Mouse (Mus musculus) spleen, postnatal 36 days (tissue): Measurements from ENCODE around the gene Wnt3.

Experiments
- DNase-seq, 2 experiments: peaks; one replicate each; pipeline ENCODE4 v3.0.0; 2022; ENCODE audit warnings: low spot score in 2 of 2, mixed read lengths in 1 of 2

The Wnt3 gene

DNA sequence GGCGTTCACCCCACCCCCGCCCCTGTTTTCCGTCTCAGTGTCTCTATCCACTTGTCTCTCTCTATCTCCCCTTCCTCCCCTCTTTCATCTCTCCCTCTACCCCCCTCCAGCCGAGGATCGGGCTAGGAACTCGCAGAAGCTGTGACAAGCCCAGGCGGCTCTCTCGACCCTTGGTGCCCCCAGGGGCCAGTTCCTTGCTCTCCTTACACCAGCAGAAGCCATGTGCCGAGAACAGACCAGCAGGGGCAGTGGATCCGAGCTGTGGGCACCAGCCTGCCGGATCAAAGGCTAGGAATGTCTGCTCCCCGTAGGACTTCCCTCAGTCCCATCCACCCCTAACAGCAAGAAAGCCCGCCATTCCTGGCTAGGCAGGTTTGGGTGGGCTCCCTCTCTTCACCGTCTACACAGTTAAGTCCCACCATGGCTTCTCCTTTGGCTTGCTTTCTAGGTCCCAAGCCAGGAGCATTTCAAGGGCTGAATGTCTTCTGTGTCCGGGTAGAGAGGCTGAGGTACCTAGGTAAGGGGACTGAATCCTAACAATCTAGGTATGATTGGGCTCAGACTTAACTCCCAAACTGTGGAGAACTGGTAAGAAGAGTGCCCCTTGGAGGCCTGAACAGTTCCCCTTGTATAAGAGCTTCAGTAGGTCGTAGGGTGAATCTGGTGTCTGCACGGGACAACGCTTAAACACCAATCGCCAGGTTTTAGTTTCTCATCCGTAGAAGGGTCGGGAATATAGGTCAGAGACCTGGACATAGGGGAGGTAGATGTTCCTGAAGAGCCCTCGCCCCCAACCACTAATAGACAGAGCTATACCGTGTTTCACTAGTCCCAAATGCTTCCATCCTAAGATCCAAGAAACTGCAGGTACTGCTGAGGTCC lies 1.2 kb upstream of the Wnt3 start:
- DNase-seq: no peak

DNA sequence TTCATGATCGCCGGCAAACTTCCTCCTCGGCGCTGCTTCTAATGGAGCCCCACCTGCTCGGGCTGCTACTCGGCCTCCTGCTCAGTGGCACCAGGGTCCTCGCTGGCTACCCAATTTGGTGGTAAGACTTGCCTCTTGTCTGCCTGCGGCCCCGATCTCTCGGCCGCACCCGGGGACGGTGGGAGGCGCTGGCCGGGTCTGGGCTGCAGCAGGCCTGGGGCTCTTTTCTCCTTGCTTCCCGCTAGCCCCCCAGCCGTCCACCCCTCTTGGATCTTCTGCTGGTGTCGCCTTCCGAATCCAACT lies 229 bp downstream of the Wnt3 start:
- no peak for DNase-seq

DNA sequence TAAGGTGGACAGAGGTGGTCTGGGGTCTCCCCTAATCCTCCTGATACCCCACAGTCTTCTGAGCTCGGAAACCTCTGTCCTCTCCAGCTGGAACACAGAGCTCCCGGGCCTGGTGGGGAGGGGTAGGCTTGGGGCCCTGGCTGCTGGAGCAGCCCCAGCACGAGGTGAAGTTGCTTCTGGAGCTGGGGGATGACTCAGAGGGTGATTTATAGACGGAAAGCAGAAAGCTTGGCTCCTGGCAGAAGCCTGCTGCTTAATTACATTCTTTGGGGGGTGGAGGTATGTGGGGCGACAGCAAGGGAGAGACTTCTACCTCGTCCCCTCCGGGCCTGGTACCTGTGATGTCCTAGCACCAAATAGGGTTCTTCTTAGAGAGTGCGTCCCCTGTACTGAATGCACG lies 6.2 kb downstream of the Wnt3 start:
- no peak for DNase-seq

DNA sequence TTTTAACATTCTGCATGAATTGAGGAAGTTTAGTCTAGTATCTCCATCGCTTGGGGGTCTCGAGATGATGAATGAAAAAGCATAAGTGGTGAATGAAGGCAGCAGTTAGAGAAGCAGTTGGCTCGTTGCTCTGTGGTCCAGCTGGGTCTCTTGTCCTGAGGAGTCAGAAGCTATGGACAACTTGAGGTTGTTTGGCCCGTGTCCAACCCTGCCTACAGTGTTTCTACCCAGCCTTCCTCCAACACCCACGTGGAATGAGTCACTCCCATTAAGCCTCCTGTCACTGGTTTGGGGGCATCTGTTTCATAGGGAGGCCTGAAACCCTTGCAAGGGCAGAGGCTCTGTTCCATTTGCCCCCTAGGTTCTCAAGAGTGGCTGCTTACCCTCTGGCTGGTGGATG lies 16.0 kb downstream of the Wnt3 start:
- DNase-seq: no peak

DNA sequence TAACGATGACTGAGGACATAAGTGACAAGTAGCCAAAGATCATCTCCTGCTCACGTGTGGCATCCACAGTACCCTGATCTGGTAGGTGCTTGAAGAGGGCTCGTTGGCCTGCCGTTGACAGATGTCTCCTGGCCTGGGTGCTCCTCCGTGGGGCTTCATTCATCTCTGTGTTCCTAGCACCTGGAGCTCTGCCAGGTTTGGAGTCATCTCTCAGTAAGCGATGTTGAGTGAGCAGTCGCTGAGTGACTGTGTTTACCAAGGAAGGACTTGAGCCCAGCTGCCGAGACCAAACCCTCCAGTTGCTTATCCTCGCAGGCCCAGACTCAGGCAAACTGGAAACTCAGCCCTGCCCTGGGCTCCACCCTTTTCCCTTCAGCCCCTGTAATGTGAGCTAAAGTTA lies 27.2 kb downstream of the Wnt3 start:
- DNase-seq: no peak

DNA sequence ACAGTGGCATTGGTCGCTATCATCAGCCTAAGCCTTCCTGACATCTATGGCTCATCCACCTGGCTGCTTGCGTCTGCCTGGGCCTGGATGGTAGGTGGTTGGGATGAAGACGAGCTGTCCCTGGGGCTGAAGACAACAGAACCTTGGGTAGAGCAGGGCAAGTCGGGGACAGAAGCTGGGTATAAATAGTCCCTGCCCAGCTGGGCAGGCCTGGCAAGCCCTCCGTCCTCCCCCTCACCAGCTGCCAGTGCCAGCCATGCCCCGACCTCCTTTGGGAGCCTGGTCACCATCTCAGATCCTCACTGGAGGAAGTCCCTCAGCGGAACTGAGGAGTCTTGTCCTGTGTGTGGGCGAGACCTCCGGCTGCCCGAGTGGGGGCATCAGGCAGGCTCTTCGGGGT lies 30.2 kb downstream of the Wnt3 start:
- no peak for DNase-seq

DNA sequence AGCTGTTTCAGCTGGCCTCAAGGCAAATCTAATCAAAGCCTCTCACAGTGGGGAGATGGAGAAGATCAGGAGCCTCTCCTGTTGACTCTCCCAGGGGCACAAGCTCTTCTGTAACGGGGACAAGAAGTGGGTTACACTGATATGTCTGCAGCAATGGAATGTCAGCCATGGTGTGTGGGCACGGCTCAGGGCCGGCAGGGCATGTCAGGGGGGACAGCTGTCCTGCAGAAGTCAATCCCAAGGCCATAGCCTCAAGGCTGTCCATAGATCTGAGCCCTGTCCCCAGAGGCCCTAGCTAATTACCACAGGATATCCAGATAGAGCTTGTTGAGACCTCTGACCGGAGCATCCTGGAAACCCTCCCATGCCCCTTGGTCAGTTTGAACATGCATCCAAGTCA lies 30.9 kb downstream of the Wnt3 start:
- no peak for DNase-seq

DNA sequence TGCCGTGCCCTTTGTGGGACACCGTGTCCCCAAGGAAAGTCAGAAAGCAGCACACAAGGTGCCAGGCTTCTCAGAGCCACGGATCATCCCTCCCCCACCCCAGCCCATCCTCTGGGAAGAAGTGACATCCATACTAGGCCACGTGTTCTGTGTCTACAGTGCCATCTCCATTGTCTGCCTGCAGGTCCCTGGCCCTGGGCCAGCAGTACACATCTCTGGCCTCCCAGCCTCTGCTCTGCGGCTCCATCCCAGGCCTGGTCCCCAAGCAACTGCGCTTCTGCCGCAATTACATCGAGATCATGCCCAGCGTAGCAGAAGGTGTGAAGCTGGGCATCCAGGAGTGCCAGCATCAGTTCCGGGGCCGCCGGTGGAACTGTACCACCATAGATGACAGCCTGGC lies 34.0 kb downstream of the Wnt3 start:
- DNase-seq: no peak

DNA sequence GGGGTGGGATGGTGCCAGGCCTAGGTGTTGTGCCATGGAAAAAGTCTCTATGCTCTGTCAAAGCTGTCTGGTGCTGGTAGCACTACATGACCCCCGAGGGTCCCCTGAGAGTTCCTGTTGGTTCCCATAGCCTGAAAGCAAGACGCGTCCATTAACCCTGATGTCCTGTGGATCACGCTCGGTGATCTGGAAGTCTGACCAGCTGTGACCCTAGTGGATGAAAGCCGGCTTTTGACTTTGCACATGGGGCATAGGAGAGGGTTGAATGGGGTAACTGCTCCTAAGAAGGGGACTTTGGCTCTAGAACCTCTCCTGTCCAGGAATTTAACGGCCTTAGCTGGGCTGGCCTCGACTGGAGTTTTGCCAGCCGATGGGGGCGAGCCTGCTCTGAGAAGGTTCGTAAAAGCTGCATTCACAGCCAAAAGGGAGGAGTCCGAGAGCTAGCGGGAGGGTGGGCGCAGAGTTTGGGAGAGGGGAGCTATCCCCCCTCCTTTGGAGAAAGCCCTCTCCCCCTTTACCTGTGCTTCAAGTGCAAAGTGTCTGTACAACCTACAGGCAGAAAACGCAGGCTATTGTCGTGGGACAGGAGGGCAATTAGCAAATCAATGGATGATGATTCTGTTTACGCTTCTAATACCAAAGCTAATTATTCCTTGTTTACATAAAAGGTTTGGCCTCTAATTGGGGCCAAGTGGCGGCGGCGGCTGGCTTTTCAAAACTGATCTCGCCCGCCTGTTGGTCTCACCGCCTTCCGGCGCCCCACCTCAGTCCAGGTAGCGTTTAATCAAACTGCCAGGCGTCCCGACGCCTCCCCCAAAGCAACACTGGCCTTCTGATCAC lies 35.0 kb downstream of the Wnt3 start:
- DNase-seq: no peak

DNA sequence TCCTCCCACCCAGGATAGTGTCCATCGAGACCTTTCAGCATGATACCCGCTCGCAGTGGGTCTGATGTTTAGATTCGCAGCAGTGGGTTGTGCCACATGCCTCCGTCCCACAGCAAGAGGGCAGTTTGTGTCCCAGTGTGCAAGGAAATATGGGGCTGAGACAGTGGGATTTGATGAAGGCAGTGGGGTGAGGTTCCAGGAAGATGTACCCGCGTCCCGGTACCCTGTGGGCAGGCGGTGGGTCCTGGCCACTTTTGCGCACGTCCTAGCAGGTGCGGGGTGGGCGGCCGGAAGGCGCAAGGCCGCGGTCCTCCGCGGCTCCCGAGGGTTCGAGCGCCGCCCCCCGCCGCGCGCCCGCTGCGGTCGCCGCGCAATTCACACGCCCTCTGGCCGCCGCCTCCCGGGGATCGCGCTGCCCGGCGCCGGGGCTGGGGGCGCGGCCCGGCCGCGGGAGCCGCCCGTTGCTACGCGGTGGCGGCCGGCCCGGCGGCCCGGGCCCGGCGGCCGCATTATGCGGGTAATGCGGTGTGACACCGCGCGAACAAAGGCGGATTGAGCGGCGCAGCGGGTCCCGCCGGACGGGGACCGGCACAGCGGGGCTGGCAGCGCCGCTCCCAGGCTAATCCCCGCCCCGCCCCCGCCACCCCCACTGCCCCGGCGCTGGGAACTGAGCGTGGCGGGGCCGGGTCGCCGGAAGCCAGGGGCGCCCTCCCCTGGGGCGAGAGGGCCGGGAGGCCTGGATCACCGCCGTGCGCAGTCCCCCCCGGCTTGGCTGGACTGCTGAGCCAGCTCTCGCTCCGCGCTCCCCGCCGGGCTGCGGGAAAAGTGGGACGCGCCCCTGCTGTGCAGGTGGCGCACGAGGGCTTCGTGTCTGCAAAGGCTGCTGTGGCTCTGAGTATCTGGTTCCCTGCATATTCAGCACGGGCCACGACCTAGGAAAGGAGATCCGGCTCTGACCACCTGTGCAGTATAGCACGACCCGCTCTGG lies 36.0 kb downstream of the Wnt3 start:
- no peak for DNase-seq

DNA sequence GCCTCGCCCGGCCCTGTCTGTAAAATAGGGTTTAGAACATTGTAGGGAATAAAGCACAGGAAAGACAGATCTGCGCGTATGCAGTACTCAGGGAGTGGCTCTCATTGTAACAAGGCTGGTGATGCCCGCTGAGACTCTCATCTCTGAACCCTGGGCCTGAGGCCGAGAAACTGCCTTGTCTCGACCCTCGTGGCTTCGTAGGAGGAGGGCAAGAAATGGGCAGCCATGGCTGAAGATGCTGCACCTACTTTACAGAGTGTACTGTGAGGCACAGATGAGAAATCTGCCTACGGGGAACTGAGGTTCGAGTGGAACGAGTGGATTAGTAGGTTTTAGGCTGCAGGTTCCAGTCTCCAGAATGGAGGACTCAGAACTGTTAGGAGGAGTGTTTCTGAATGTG lies 36.7 kb downstream of the Wnt3 start:
- no peak for DNase-seq

DNA sequence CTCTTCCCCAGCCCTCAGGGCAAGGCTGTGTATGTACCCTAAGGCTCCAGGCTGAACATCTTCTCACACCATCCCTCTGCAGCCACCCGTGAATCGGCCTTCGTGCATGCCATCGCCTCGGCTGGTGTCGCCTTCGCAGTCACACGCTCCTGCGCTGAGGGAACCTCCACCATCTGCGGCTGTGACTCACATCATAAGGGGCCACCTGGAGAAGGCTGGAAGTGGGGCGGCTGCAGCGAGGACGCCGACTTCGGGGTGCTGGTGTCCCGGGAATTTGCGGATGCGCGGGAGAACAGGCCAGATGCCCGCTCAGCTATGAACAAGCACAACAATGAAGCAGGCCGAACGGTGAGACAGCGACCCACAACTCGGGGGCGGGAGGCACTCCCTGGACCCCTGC lies 37.3 kb downstream of the Wnt3 start:
- no peak for DNase-seq

DNA sequence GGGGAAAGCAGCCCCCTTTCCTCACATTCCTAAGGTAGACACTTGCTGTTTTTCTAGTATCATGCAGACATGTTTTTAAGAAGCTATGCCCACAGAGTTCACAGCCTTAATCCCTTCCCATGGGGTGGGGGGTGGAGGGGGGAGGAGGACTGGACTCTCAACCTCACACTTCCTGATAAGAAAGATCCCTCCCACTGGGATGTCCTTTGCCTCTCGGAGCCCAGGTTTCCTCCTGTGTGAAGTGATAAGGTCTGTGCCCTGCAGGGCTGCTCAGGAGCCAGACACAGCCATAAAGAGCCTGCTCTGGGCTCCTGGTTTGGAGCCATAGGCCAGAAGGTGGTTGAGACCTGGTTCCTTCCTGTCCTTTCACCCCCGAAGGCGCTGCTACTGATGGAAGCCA lies 40.9 kb downstream of the Wnt3 start:
- DNase-seq: no peak

DNA sequence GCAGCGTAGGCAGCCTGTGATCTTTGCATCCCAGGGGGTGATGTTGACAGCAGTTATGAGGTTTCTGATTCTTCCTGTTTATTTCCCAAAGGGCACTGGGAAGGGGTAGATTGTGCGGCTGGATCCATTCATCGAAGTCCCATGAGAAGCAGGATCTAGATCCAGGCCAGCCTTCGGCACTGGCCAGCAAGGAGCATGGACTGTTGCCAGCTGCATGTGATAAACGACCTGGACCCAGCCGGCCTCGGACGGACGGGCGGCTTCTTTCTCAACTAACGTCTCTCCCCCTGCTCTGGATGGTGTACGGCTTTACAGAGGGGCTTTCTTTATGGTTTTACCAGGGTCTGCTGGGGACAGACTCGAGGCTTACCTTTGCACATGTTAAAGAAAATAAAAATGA lies 42.0 kb downstream of the Wnt3 start:
- no peak for DNase-seq

DNA sequence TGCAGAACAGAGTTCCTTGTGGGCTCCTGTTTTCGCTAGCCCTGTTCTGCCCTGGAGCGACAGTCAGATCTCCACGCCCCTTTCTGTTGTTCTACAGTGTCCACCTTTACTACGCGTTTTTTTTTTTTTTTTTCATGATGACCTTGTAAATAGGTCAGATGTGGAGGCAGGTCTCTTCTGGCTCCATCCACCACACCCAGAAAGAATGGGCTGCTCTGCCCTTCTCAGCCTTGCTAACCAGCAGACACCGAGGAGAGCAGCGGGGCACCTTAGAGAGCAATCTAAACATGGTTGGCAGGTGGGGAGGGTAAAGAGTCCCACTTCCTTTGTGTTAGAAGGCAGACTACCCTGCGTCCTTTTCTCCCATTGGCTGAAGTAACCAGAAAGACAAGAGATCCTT lies 42.8 kb downstream of the Wnt3 start:
- no peak for DNase-seq

DNA sequence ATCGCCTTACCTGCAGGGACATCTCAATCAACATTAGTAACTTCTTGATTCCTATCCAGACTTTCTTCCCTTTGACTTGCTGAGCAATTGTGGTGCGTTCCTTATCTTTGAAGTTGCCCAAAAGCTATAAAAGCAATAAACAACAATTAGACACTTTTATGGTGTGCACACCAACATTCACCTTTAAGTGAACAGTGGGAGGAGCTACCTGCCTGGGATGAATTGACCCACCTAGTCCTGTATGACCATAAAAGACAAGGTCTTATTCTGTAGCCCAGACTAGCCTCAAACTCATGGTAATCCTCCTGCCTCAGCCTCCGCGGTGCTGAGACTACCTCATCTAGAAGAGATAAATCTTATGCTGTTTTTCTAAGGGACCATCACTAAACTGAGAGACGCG lies 53.3 kb downstream of the Wnt3 start:
- no peak for DNase-seq

DNA sequence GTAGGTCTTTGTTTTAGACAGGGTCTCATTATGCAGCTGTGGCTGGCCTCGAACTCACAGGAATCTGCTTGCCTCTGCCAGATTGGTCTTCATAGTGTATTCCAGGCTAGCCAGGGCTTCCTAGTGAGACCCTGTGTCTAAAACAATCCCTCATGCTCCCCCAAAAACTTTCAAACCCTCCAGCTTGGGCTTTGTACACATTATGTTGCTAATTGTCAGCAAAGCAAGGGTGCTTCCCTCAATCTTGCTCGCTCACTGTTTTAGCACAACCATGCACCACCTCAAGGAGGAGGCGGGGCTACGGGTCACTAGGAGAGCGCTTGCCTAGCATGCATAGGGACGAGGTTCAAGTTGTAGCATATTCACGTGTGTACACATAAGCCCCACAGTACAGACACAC lies 54.9 kb downstream of the Wnt3 start:
- DNase-seq: no peak

DNA sequence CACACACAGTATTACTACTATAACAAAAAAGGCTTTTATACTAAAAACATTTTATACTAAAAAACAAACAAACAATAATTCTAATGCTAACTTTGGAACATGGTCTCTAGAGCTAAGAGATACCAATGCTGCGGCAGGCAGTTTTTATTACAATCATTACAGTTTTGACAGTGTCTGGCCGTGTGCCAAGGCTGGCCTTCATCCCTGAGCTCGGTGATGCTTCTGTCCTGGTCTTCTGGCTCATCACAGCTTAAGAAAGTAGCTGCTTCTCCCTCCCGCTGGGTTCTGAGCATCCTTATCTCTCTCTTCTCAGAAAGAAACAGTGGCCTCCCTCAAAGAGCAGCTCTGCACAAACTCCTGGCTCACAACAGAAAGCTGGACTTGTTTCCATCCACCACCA lies 56.0 kb downstream of the Wnt3 start:
- DNase-seq: no peak

DNA sequence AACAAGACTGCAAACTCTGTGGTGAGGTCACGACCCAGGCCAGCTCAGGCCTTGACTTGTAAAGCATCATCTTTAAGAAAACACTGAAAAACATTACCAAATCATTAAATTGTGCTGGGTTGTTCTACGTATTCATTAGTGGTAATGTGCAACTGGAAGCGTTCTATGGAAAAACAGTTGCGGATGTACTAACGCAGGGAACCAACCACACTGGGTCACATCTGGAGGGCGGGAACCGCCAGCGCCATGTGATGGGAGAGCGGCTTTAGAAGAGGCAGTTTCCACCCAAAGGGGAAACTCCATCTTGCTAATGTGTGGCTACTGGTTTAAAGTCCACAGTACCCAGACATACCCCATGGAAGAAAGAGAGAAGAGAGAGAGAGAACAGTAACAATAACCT lies 56.5 kb downstream of the Wnt3 start:
- DNase-seq: no peak

DNA sequence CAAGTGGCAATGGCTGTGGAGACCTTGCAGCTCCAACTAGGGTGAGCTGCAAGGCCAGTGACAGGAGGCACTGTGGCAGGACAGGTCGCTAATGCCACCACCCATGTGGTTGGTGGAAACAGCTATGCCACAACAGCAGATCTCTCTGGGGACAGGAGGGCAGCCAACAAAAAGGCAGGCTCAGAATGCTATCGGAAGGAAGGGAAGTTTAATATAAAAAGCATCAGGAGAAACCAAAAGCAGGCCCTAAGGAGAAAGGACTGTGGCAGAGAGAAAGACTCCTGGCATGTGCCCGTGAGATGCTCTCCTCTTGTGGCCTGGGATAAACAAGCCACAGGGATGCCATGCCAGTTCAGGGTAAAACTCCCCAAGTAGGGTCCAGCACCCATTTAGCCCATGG lies 57.8 kb downstream of the Wnt3 start:
- no peak for DNase-seq

DNA sequence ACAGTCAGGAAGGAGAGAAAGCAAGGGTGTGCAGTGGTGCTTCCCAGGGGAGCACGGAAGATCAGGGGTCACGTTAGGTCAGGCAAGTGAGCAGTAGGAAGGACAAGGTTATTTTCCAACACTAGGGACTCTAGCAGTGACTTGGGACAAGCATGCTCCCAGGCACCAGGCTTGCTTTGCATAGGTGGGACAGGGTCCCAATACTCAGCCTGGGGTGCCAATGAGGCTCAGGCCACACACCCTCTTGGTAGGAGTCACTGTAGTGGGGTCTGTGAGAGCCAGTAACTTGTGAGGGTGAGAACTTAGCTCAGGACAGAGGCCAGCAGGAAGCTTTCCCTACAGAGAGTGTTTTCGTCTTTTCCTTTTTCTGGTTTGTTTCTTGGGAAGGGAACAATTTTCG lies 58.4 kb downstream of the Wnt3 start:
- DNase-seq: no peak

DNA sequence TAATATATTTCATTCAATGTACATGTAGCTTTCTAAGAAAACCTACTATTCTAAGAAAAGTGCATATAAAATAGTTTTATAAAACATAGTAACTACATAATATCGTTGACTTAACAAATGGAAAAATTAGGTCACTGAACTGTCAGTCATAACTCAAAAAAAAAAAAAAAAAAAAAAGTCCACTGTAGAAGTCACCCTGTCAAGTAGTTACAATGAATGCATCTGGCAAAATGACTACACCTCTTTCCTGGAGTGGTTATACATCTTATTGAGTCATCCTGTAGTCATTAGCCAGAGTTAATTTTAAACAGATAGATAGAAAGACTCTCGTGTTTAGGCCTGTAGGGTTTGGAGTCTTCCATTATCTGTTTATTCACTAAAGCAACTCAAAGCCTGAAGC lies 65.0 kb downstream of the Wnt3 start:
- no peak for DNase-seq
